Mouse (Mus musculus) inflammation-experienced regulatory T-cells, adult 6 months (primary cell): ENCODE measurements around the gene Myadml2. TPM values are rescaled to one million over a fixed set of nuclear protein-coding genes. Genes with fewer than 3 reads are reported as not detected.
A peak's percentile ranks its signal among the peaks of the same experiment; 100 is the strongest.

Source experiments
- ATAC-seq: one replicate; pipeline ENCODE4 v1.8.0; 2017
- polyA plus RNA-seq, 3 experiments: library from polyadenylated mRNA; unstranded; fragments of 100-300 nt; shearing (Covaris generic); gene quantifications; one replicate each; pipeline ENCODE4 v1.2.1; 2017

Myadml2 gene
- polyA plus RNA-seq, 3 experiments from 2014 or later, result not detected

DNA sequence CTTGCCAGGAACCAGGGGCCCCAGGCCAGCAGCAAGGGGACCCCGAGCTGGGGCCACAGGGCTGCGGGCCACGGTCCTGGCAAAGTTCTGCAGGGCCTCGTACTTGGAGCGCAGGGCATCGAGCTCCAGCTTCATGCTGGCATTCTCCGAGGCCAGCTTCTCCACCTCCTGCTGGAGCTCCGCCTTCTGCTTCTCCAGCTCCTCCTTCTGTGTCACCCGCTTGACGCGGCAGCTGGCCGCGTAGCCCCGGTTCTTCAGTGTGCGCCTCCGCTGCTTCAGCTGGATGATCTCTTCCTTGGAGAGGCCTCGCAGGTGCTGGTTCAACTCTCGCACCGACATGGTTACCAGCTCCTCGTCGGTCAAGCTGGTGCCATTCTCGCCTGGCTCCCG is 18.6 kb downstream of the Myadml2 start:
- peak; percentile 18 for ATAC-seq

DNA sequence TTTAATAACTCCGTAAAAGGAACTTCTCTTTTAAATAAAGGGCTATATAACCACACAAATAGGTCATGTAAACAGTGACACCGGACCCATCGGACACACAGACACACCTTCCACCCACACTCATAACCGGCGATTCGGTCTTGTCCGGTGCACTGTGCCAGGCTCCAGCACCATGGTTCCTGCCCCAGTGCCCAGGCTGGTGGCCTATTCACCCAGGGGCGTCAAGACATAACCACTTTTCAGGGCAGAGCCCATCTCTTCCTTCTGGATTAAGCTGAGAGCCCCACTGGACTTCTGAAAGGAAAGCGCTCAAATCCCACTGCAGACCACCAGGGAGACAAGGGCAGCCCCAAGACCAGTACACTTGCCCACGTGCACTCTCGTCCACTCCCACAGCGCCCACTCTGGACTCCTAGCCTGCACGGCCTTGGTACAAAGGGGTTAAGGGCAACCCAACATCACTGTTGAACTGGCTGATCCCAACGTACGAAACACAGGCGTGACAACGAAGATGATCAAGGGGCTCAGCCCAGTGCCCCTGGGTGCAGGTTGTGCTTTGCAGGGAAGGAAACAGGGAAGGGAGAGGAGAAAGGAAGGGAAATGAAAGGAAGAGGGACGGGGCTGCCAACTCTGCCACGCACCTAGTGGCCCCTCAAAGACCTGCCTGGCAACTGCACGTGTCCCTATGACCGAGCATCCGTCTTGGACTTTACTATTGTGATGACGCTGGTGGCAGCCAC is 19.2 kb downstream of the Myadml2 start:
- no peak for ATAC-seq

DNA sequence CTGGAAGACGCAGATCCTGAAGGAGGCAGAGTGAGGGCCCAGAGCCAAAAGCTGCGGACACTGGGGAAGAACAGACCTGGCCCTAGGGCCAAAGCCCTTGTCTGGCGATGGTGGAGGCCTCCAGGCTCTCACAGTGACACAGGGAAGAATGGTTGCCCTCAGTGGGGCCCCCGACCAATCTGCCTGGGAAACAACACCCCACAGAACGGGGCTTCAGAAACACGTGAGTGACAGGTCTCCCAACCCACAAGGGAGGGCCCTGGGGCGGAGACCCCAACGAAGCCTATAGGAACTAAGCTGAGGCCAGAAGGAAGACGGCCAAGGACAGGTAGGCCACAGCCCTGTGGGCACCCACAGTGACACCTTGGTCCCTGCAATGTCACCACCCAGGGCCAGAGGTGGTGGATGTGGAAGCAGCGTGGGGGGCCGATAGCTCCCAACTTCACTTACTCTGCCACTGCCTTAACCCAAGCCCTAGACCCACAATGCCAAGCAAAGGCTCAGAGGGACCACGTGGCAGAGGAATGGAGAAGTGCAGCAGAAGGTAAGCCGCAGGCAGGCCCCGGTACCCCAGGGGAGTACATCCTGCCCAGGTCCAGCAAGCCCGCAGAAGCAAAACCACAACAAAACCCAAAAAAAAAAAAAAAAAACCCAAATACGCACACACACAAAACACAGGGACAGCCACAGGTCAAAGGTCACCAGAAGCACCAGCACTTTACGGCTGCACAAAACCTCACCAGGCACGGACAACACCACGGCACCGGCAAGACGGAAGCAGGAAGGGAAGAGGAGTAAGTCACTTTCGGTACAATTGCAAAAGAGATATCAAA is 20.3 kb downstream of the Myadml2 start:
- ATAC-seq, result peak; percentile 43

DNA sequence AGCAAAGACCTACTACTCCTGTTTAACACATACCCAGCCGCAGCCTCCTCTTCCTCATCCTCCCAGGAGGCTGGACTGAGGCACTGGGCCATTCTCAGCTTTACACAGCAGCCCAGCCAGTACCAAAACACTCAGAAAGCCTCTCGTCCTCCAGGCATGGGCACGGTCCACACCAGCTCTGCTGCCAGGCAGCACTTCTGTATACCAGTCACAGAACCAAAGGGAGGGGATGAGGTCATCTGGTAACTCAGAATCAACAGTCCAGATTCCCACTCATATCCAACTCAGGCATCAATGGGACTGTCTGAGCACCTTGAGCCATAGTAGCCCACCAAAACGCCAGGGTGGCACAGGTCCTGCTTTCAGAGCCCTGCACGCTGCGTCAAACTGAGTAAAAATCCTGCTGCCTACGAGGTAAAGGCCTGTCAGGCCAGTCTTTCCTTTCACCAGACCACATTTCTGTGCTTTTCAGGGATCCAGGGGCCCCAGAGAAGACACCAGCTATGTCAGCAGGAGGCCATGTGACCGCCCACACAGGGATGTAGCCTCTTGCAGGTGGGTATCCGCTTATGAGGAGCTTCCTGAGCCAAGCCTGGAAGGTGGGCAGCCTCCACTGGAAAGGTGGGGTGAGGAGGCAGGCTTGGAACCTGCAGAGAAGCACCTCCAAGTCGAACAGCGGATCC is 21.0 kb downstream of the Myadml2 start:
- no peak for ATAC-seq

DNA sequence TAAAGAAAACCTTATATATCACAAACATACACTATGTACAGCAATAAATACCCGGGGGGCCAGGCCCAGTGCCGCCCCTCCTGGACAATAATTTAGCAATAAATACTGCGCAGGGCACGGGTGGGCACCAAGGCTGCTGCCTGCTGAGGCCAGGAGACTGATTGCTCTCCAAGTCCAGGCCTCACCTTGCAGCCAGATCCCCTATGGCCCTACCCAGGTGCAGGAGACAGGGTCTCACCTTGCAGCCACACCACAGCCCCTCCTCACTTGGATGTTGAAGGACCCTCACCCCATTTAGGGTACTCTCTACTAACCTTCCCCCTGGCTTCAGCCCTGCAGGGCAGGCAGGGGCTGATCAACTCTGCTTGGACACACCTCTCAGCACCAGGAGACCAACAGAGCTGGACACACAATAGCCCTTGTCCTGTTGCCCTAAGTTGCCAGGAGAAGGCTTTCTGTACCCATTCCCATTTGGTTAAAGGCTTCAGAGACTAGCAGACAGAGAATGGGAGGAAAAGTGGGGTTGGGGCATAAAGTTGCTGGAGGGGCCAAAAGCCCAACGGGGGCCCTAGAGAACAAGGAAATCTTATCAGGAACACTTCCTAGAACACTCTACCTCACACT is 22.7 kb downstream of the Myadml2 start, which contains the start of gene Sirt7:
Gene Sirt7, minus strand, starts transcription at position 89 of the 624 bp plus-strand sequence.
- ATAC-seq, result no peak

DNA sequence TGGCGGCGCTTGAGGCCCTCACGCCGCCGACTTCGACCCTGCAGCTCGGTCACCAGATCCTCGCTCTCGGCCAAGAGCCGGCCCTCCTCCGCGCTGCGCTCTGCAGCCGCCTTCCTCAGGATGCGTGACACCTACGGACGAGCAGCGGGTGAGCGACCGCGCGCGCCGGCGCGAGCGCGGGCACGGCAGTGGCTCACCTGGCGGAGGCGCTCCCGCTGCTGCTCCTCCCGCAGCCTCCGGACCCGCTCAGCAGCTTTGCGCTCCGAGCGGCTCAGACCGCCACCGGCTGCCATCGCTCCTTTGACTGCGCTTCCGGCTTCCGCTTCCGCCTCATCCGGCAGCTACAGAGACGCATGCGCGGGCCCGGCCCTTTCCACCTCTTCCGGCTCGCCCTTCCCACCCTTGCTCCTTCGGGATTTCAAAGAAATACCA is 23.3 kb downstream of the Myadml2 start:
- peak; percentile 70 for ATAC-seq

DNA sequence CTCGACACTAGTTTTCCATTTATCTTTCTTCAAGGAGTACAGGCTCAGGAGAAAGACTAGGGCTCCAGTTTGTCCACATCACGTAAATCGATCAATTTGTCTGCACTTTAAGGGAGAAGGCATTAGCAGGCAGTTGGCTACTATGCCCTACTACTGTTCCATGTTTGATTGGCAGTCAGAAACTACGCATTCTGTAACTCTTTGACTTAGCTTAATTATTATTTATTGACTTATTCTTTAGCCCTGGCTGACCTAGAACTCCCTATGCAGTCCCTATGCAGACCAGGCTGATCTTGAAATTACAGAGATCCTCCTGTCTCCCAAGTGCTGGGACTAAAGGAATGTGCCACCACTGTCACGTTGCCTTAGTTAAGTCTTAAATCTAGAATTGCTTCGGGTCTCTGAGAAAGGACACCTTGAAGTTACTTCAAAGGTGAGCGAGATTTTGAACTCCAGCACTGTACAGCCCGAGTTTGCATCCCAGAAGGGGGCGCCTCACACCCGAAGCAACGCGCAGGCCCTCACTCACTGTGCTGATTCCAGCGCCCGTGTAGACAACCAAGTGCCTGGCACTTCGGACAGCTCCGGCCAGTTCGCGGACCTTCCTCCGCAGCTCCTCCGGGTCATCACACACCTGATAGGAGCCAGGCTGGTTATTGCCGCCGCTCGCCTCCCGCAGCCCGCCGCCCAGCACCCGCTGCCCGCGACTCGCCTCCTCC is 23.8 kb downstream of the Myadml2 start:
- ATAC-seq, result peak; percentile 30

DNA sequence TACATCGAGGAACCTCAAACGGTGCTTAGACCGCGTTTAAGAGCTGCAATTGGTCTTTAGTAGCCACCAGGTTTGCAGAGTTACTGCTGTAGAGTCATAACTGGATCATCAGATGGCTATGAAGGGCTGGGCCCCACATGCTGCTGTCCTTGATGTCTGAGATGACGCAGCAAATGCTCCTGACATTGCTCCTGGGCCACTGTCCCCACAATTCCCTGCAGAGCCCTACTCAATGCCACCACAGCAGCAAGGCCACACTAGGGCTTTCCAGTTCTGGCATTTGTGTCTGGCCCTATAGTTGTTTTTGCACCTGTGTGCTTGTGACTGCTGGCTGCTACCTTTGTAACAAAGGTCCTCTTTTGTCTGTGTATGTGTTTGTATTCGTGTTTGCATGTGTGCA is 25.2 kb downstream of the Myadml2 start:
- ATAC-seq, result no peak

DNA sequence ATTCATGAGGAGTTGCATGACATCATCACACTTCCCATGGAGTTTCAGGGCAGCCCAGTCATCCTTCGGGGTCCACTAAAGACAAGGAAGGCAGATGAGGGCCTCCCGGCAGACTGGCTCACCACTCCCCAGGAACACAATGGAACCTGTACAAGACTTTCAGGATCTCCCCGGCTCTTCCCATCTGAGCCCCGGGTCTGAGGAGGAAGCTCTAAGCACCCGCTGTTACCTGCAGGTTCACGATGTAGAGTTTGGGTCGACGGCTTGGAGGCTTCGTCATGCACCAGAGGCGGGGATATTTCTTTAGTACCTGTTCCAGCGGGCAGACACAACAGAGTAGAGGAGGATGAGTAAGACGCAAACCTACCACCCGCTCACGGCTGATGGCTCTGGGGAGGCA is 27.8 kb downstream of the Myadml2 start:
- ATAC-seq, result no peak

DNA sequence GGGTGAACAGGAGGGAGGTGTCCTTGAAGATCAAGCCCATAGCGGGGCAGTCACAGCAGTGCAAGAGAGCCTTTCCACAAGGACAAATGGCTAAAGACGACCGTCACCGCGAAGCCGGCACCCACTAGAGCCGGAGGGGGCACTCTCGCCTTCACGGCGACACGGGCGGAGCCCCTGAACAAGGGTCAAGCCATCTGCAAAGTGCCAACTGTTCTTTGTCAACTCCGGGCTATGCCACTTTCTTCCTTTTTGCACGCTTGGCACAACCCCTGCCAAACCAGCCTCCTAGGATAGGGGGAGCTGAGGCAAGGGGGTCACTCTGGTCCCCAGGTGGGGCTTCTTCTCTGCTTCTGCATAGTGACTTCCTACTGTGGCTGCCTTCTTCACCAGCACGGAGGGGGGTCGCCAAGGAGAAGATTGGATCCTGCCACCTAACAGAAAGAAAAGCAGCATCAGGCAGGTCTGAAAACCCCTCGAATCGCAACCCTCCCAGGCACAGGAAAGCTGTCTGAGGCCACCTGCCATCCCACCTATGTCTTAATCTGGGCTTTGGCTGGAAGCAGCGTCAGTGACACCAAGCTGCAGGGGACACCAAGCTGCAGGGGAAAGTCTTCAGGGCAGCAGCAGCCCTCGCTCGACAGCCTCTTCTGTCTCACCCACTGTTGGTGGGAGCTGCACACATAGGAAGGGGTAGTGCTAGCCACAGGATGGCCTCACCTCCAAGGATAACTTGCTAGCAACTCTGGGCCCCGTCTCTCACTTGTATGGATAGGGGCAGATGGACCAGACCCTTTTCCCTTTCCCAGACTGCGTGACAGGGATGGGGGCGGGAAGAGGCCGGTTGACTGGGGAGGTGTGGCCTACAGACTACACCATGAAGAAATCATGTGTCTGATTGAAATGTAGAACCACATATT is 29.1 kb downstream of the Myadml2 start:
- no peak for ATAC-seq

DNA sequence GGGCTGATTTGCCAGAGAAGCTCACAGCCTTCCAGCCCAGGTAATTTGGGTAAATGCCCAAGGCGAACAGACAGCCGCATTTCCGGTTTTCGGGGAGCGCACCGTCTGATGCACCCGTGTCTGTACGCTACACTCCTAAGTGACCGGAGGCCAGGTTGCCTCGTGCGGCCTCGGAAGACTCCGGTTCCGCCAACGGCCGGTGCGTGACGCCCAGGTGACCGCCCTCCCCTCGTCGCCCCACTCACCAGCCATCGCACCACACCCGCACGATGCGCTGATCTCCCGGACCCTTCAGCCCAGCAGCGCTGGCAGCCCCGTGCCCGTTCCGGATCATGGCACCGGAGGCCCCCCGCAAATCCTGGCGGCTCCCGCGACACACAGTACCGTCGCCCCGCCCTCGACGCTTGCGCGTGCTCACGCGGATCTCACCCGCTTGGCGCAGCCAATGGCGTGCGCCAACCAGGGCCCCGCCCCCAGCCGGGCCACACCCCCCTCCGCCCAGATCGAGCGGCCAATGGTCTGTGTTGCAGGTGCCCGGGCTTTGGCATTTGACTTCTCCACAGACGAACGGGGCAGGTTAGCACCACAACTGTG is 30.3 kb downstream of the Myadml2 start, which contains the start of gene Pcyt2:
Gene Pcyt2, minus strand, starts transcription at position 418 of the 594 bp plus-strand sequence.
- peak; percentile 94 for ATAC-seq

DNA sequence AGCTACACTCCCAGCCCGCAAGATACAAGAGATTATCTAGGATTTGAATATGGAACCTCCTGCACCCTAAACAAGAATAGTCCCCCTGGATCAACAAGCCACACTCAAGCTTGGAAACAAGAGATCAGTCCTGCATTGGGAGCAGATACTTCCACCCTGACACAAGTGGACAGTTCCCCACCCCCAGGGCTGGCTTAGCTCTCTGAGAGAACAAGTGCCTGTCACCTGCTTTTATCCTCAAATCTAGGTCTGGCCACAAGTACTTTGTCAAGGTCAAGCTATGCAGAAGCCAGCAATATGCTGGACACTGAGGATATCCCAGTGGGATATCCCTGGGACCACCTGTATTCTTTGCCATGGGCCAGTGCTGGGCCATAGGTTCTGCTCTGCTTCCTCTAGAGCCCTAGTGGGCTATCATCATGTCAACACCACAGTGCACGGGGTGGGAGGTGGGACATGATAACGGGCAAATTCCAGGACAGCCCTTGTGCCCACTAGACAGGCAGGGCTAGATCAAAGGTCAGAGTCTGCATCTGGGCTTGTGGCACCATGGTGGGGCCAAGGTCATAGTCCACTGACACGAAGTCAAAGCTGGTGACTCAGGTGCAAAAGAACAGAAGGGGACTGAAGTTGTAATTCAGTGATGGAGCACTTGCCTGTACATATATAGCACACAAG is 31.2 kb downstream of the Myadml2 start:
- ATAC-seq, result no peak

DNA sequence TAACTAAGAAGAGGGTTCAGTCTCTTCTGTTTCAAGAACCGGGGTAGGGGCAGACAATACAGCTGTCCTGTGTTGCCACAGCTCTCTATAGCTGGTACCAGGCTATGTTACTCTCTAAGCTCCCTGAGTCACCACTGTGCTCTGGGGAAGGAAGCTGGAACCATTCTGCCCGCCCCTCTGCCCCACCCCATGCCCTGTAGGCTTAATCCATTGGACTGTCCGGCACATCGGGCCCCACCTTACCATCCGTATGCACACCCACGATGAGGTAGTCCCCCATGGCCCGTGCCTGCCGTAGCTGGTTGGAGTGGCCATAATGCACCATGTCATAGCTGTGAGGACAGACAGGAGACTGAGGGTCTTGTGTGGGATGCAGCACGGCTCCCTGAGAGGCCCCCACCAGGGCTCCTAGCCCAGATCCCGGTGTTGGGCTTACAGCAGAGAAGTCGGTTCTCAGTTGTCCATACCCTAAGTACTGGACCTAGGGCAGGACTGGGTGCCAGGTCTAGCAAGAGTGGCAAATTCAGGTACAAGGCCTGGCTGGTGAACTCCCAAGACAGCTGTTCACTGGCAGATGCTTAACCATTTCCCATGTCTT is 32.3 kb downstream of the Myadml2 start:
- ATAC-seq, result no peak

DNA sequence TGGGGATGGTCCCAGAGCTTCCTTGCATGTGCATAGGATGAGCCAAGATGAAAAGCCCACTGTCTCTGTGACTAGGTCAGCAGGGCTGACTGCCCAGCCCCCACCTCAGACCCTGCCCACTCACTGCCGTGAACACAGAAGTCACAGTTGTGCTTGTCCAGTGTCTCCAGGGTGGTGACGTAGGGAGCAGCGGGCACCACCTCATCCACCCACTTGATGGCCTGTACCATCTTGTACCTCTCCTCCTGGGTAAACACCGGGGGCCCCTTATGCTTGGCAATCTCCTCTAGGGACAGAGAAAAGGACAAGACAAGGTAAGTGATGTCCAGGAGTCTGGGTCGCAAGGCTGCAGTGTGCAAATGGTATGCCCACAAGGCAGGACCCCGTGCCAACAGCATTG is 32.8 kb downstream of the Myadml2 start:
- no peak for ATAC-seq

DNA sequence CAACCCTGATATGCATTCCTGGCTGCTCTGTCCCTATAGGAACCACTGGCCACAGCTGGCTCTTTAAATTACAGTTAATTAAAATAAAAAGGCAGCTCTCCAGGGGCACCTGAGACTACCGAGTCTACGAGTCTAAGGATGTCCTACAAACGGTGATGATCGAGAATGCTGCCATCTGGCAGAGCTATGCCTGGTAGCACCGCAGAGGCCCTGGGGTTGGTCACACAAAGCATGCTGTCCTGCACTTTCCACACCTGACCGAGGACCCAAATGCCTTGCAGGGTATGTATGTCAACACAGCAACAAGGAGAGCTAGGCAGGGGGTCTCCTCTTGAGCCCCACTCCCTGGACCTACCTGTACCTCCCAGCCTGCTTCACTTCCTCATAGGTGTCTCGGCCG is 34.0 kb downstream of the Myadml2 start:
- no peak for ATAC-seq

DNA sequence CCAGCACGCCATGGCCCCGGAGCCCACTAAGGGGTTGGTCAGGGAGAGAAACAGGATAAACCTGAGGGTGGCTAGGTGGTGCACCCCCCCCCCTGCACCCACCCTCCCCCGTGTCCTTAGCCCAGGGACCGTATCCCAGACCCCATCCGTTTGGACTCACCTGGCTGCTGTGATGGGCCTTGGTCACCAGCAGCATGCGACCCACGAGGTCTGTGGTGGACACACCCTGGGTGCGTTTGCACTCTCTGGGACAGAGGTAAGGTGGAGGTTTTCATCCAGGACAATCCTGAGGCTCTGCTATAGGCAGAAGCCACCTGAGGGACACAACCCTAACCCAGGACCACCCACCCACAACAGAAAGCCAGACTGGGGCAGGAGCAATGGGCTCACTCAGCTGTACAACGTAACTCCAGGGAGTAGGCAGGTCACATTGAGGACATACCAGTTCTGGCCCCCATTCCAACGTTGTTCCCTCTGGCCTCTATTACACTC is 34.4 kb downstream of the Myadml2 start:
- ATAC-seq, result no peak

DNA sequence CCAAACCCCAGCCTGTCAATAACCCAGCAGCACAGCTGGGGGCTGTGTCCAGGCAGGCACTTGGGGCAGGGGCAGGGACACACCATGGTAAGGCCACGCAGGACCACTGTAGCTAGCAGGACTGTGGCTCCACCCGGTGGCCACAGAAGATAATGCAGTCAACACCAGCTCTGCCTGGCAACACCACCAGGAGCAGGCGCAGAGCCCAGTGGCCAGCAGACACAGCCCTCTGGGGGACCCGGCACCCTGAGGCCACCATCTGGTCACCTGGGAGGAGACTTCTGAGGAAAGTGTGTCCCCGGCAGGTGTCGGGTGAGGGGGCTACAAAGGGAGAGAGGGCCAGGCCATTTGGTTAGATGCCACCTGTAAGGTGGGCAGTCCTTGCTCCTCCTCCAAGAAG is 35.2 kb downstream of the Myadml2 start:
- ATAC-seq, result peak; percentile 57

DNA sequence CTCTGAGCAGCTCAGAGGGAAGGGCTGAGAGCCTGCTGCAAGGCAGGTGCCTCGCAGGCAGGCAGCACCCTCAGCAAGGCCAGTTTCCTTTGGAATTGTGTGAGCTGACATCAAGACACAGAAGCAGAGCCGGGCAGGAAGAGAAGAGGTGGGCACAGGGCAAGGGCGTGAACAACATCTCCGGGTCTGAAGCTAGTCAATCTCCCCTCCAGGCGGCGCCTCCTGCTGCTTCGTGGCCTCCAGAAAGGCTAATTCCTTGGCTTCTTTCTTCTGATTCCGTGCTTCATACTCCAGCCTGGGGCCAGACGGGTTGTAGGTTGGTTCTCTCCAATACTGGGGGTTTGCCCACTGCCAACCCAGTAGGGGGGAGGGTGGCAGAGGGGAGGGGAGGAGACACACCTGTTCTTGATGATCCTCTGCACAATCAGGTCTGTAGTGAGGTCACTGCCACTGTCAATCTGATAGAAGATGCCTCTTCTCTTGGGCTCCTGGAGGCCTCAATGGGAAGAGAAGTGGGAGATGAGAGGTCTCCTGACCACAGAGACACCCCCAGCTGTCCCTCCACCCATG is 37.4 kb downstream of the Myadml2 start:
- no peak for ATAC-seq

DNA sequence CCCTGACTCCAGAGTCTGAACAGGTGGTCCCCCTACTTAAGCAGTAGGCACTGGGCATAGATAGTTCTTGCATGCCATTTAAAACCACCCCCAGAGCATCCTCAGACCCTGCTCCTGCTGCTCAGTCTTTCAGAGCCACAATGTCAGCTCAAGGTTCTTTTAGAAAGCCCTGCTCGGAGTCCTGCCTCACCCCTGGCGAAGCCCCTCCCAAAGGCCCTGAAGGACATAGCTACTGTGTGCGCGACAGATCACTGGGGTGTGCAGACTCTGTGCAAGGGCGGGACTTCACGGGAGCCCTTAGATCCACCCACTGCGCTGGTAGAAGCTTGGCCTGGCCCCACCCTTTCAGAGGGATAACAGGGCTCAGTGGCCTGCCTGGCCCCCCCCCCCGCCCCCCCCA is 38.7 kb downstream of the Myadml2 start:
- no peak for ATAC-seq
